Comparison of ENCODE assay signal across 13 mouse cellular contexts in genomic region chr13:91162452-91162851, GRCm38 (mm10).
DNase-seq lines count a peak whose midpoint lies in the region; ATAC-seq lines count a peak whose summit lies in the region.
"Had no signal": no experiment of that assay in that cellular context is flagged by ENCODE, and none has a peak within 500 bp of the region (broad histone marks: within the 10 kb centered on the region; RNA-seq: fewer than 3 reads in every experiment).

No protein-coding gene starts in this region.

- no peaks in the 10 kb centered on the region for H3K27me3 ChIP-seq in kidney, embryonic 16.5 days (ENCODE audit: insufficient read depth, low read length)
- no peaks in the 10 kb centered on the region for H3K27me3 ChIP-seq in lung, embryonic 16.5 days (ENCODE audit: control insufficient read depth, insufficient read depth, low read depth, low read length)
- no peaks in the 10 kb centered on the region for H3K27me3 ChIP-seq in hindbrain, embryonic 14.5 days (ENCODE audit: control insufficient read depth, insufficient read depth, low read length)
- H3K27me3 ChIP-seq: lung, embryonic 15.5 days had no signal

- H3K4me1 ChIP-seq in kidney, embryonic 16.5 days (ENCODE audit: insufficient read depth, low read length): no peaks in the 10 kb centered on the region
- H3K4me1 ChIP-seq in lung, embryonic 16.5 days (replicated peaks; ENCODE audit: control insufficient read depth, insufficient read depth, low read length): peaks cover 7% of the 10 kb centered on the region
- no peaks in the 10 kb centered on the region for H3K4me1 ChIP-seq in hindbrain, embryonic 14.5 days (replicated peaks; ENCODE audit: control insufficient read depth, insufficient read depth, low read length)

- H3K4me3 ChIP-seq in kidney, embryonic 16.5 days (ENCODE audit: low read length): no peak overlapping the region
- no peak overlapping the region for H3K4me3 ChIP-seq in lung, embryonic 16.5 days (ENCODE audit: low read length)
- no peak overlapping the region for H3K4me3 ChIP-seq in hindbrain, embryonic 14.5 days (replicated peaks; ENCODE audit: low read length)
- H3K4me3 ChIP-seq: lung, embryonic 15.5 days had no signal

- WGBS in kidney, embryonic 16.5 days: 50% methylated on average over 5 of the region's 5 CpGs
- WGBS in lung, embryonic 16.5 days: 21% methylated on average over 5 of the region's 5 CpGs
- 21% methylated on average over 5 of the region's 5 CpGs for WGBS in hindbrain, embryonic 14.5 days

- no peak overlapping the region for H3K9ac ChIP-seq in kidney, embryonic 16.5 days (replicated peaks; ENCODE audit: low read length)
- no peak overlapping the region for H3K9ac ChIP-seq in lung, embryonic 16.5 days (ENCODE audit: low read length)
- no peak overlapping the region for H3K9ac ChIP-seq in hindbrain, embryonic 14.5 days
- H3K9ac ChIP-seq: lung, embryonic 15.5 days had no signal

- no peak overlapping the region for H3K4me2 ChIP-seq in kidney, embryonic 16.5 days (replicated peaks; ENCODE audit: low read depth, low read length)
- H3K4me2 ChIP-seq in lung, embryonic 16.5 days (ENCODE audit: low read depth, low read length): no peak overlapping the region
- H3K4me2 ChIP-seq in hindbrain, embryonic 14.5 days (replicated peaks): no peak overlapping the region
- H3K4me2 ChIP-seq: lung, embryonic 15.5 days had no signal

- no peak overlapping the region for H3K27ac ChIP-seq in kidney, embryonic 16.5 days (ENCODE audit: low read length)
- H3K27ac ChIP-seq in lung, embryonic 16.5 days (ENCODE audit: low read length): no peak overlapping the region
- no peak overlapping the region for H3K27ac ChIP-seq in hindbrain, embryonic 14.5 days
- H3K27ac ChIP-seq: lung, embryonic 15.5 days; stomach, postnatal 0 days had no signal

- H3K9me3 ChIP-seq in kidney, embryonic 16.5 days (ENCODE audit: low read length): no peaks in the 10 kb centered on the region
- no peaks in the 10 kb centered on the region for H3K9me3 ChIP-seq in lung, embryonic 16.5 days (ENCODE audit: control insufficient read depth, low read length)
- H3K9me3 ChIP-seq in hindbrain, embryonic 14.5 days (ENCODE audit: control insufficient read depth, low read length): no peaks in the 10 kb centered on the region
- H3K9me3 ChIP-seq: lung, embryonic 15.5 days had no signal

- DNase-seq in adrenal gland, postnatal 14 days: peak; percentile 32
- DNase-seq in adrenal gland, postnatal 25 days: no peak
- DNase-seq in kidney, adult 11 months: peak; percentile 52
- peak; percentile 27 for DNase-seq in cerebellum, adult 8-10 months
- no peak for DNase-seq in hindbrain, embryonic 14.5 days (ENCODE audit: low spot score)
- no peak for DNase-seq in gastrocnemius, postnatal 10 days
- DNase-seq: gastrocnemius, postnatal 36 days; left cerebral cortex, postnatal 4 days; right cerebral cortex, postnatal 4 days had no signal

- no peaks in the 10 kb centered on the region for H3K36me3 ChIP-seq in kidney, embryonic 16.5 days (ENCODE audit: insufficient read depth, low read length)
- no peaks in the 10 kb centered on the region for H3K36me3 ChIP-seq in lung, embryonic 16.5 days (ENCODE audit: control insufficient read depth, insufficient read depth, low read length)
- no peaks in the 10 kb centered on the region for H3K36me3 ChIP-seq in hindbrain, embryonic 14.5 days (replicated peaks; ENCODE audit: control insufficient read depth, insufficient read depth)
- H3K36me3 ChIP-seq: lung, embryonic 15.5 days had no signal

- ATAC-seq in kidney, embryonic 16.5 days (ENCODE audit: low FRiP score, low TSS enrichment): no peak
- peak; percentile 17; the same call in 1 of the 2 replicates for ATAC-seq in lung, embryonic 16.5 days (ENCODE audit: low read depth)
- no peak for ATAC-seq in hindbrain, embryonic 14.5 days (ENCODE audit: low FRiP score)

Comparison
In these comparisons a context has a peak if more than half of its experiments do, and no peak if none do; other contexts are left out.
1. DNase-seq: peak in adrenal gland, postnatal 14 days (single experiment), kidney, adult 11 months (single experiment) and cerebellum, adult 8-10 months (single experiment); none in adrenal gland, postnatal 25 days (single experiment), hindbrain, embryonic 14.5 days (single experiment) and gastrocnemius, postnatal 10 days (single experiment).